ENCODE assay signal across 12 mouse cellular contexts in genomic region chr11:42501166-42501565, GRCm38 (mm10).
"Had no signal": no experiment of that assay in that cellular context is flagged by ENCODE, and none has a peak within 500 bp of the region (broad histone marks: within the 10 kb centered on the region; RNA-seq: fewer than 3 reads in every experiment).

No protein-coding gene starts in this region.

- H3K9me3 ChIP-seq: limb, embryonic 13.5 days; midbrain, embryonic 15.5 days; neural tube, embryonic 12.5 days had no signal

- H3K36me3 ChIP-seq: limb, embryonic 13.5 days; midbrain, embryonic 15.5 days; neural tube, embryonic 12.5 days had no signal

- DNase-seq: kidney, postnatal 14 days; left cerebral cortex, postnatal 4 days; lung, adult 18-20 months; right cerebral cortex, adult 18-20 months; right cerebral cortex, postnatal 25 days; thymus, postnatal 36 days had no signal

- H3K27ac ChIP-seq: limb, embryonic 13.5 days; liver, embryonic 14.5 days; midbrain, embryonic 15.5 days; neural tube, embryonic 12.5 days had no signal

- H3K4me1 ChIP-seq: limb, embryonic 13.5 days; midbrain, embryonic 15.5 days; neural tube, embryonic 12.5 days had no signal

- H3K4me2 ChIP-seq: limb, embryonic 13.5 days; midbrain, embryonic 15.5 days; neural tube, embryonic 12.5 days had no signal

- ATAC-seq: inflammation-experienced regulatory T-cells, adult 6 months; intestine, postnatal 0 days; midbrain, embryonic 15.5 days had no signal

- H3K27me3 ChIP-seq: limb, embryonic 13.5 days; midbrain, embryonic 15.5 days; neural tube, embryonic 12.5 days had no signal

- H3K4me3 ChIP-seq: limb, embryonic 13.5 days; midbrain, embryonic 15.5 days; neural tube, embryonic 12.5 days had no signal

- H3K9ac ChIP-seq: limb, embryonic 13.5 days; liver, embryonic 14.5 days; midbrain, embryonic 15.5 days; neural tube, embryonic 12.5 days had no signal
